In genomic region chr9:98061646-98062045, GRCm38 (mm10) we compare ENCODE assay signal across 15 mouse cellular contexts. TPM values are rescaled to one million over a fixed set of nuclear protein-coding genes. Genes with fewer than 3 reads are reported as not detected.
DNase-seq lines count a peak whose midpoint lies in the region; ATAC-seq lines count a peak whose summit lies in the region.
"Had no signal": no experiment of that assay in that cellular context is flagged by ENCODE, and none has a peak within 500 bp of the region (broad histone marks: within the 10 kb centered on the region; RNA-seq: fewer than 3 reads in every experiment).

No protein-coding gene starts in this region.

- ATAC-seq in megakaryocyte-erythroid progenitor cell, adult 5-6 weeks (replicated peaks; ENCODE audit: low FRiP score, low TSS enrichment, poor library complexity, severe bottlenecking) = no peak
- ATAC-seq: forebrain, embryonic 16.5 days; hindbrain, embryonic 16.5 days; inflammation-experienced regulatory T-cells, adult 6 months; intestine, postnatal 0 days had no signal

- peak; percentile 66 for DNase-seq in cerebellum, adult 11-12 months
- no peak for DNase-seq in cerebellum, postnatal 4 days (ENCODE audit: low spot score in 2 of 2)
- peak; percentile 71 for DNase-seq in brain, adult 2 months (ENCODE audit: low read depth, low spot score)
- DNase-seq in cerebellum, adult 9-11 months = peak; percentile 69
- peak; percentile 43 to 44 for DNase-seq in cerebellum, postnatal 36 days
- DNase-seq in layer of hippocampus, adult 18-20 months (ENCODE audit: low spot score in 2 of 2) = no peak
- DNase-seq: adrenal gland, postnatal 10 days; gastrocnemius, postnatal 14 days; heart, postnatal 36 days had no signal

RNA-seq across cellular contexts. Expression of gene Clstn2, which starts 28.7 kb away (rescaled TPM):
- 100 to 1,000 TPM; 130 TPM for total RNA-seq in layer of hippocampus, adult 18-20 months (2021)
- total RNA-seq in megakaryocyte-erythroid progenitor cell, adult 5-6 weeks (2014; fragmentation: Nextera tagmentation) = not detected in 2 replicates
- total RNA-seq in megakaryocyte-erythroid progenitor cell, adult 5-6 weeks (2017) = not detected in 2 replicates
- total RNA-seq: MEL had no signal

Comparison
In these comparisons a context has a peak if more than half of its experiments do, and no peak if none do; other contexts are left out.
1. DNase-seq: peak in cerebellum, adult 11-12 months (single experiment), brain, adult 2 months (single experiment), cerebellum, adult 9-11 months (single experiment) and cerebellum, postnatal 36 days (2 of 2); none in cerebellum, postnatal 4 days (0 of 2) and layer of hippocampus, adult 18-20 months (0 of 2).
2. RNA of gene Clstn2, which starts 28.7 kb away (total RNA-seq): 130 TPM in layer of hippocampus, adult 18-20 months; not detected in megakaryocyte-erythroid progenitor cell, adult 5-6 weeks; every median in the first group is over 100 times any median in the second.